Mouse (Mus musculus) limb, embryonic 14.5 days (tissue): ENCODE data around the gene Accsl. TPM values are rescaled to one million over a fixed set of nuclear protein-coding genes. Genes with fewer than 3 reads are reported as not detected.

Source experiments
- ATAC-seq: fragments of 200-750 bp; cut with Nextera tagmentation; 2 replicates; pipeline ENCODE4 v1.8.0; 2017; ENCODE audit warnings: low read depth, moderate number of reproducible peaks, moderate TSS enrichment; ENCODE audit not compliant: low FRiP score
- DNase-seq: peaks from one replicate; pipeline ENCODE4 v3.0.0-alpha.2; 2015; ENCODE audit warnings: low spot score
- H3K27ac ChIP-seq: fragments of 300-500 bp; sonication (generic); replicated peaks from 2 replicates; pipeline ENCODE4 v1.5.1; 2014; ENCODE audit warnings: low read depth, mild to moderate bottlenecking, low read length, moderate library complexity, mixed read lengths
- H3K27me3 ChIP-seq: fragments of 300-500 bp; sonication (generic); 2 replicates; pipeline ENCODE4 v1.6.1; 2014; ENCODE audit warnings: low read length, mixed read lengths; ENCODE audit not compliant: control insufficient read depth, insufficient read depth
- H3K36me3 ChIP-seq: fragments of 300-500 bp; sonication (generic); 2 replicates; pipeline ENCODE4 v1.6.1; 2014; ENCODE audit warnings: mild to moderate bottlenecking, low read length, moderate library complexity, mixed read lengths; ENCODE audit not compliant: control insufficient read depth, insufficient read depth
- H3K4me1 ChIP-seq: fragments of 300-500 bp; sonication (generic); 2 replicates; pipeline ENCODE4 v1.6.1; 2014; ENCODE audit warnings: antibody characterized with exemption, low read length, mixed read lengths; ENCODE audit not compliant: control insufficient read depth, insufficient read depth
- H3K4me2 ChIP-seq: fragments of 300-500 bp; sonication (generic); replicated peaks from 2 replicates; pipeline ENCODE4 v1.6.1; 2014; ENCODE audit warnings: low read depth, mild to moderate bottlenecking, low read length, moderate library complexity; ENCODE audit not compliant: severe bottlenecking
- H3K4me3 ChIP-seq: fragments of 300-500 bp; sonication (generic); replicated peaks from 2 replicates; pipeline ENCODE4 v1.5.1; 2014; ENCODE audit warnings: low read length
- H3K9ac ChIP-seq: fragments of 300-500 bp; sonication (generic); 2 replicates; pipeline ENCODE4 v1.6.1; 2014; ENCODE audit warnings: mild to moderate bottlenecking, low read depth, low read length, moderate library complexity; ENCODE audit not compliant: severe bottlenecking
- H3K9me3 ChIP-seq: fragments of 300-500 bp; sonication (generic); 2 replicates; pipeline ENCODE4 v1.6.1; 2016; ENCODE audit warnings: low read length; ENCODE audit not compliant: control insufficient read depth
- POLR2A ChIP-seq: fragments of 200-500 bp; IDR thresholded peaks from 2 replicates; pipeline ENCODE4 v1.8.0; 2012; ENCODE audit warnings: inconsistent platforms, mild to moderate bottlenecking, moderate library complexity, borderline replicate concordance; ENCODE audit not compliant: insufficient read depth, insufficient read length; ENCODE audit errors: extremely low read depth
- WGBS: fragments of 180-500 bp; shearing (Covaris S2); extraction: QIAGEN DNeasy Blood & Tissue Kit; methylation state at CpG from one replicate; pipeline ENCODE4 v1.1.7; 2014; 5-methylcytosine and 5-hydroxymethylcytosine counted together
- polyA plus RNA-seq, 2 experiments: library from polyadenylated mRNA; depleted of rRNA in 1 of 2; stranded (reverse) in 1 of 2; unstranded in 1 of 2; fragments of >200 nt; fragmentation: Nextera tagmentation in 1 of 2; extraction: Ambion mirVana in 1 of 2; gene quantifications; 2 replicates each; pipeline versions ENCODE4 v1.2.1 to v1.2.3; 2012 to 2014

Accsl gene
- polyA plus RNA-seq, 2 experiments = 0.15 TPM; not detected in 1

GRCm38 (mm10) chr2:93890143-93890542, 21.2 kb upstream of the Accsl start:
- Histone ChIP-seq H3K27ac (no peak overlapping the region), H3K9me3 (no peaks in the 10 kb centered on the region), H3K9ac (no peak overlapping the region), H3K4me2 (no peak overlapping the region), H3K4me3 (no peak overlapping the region), H3K4me1 (peaks cover 9% of the 10 kb centered on the region), H3K36me3 (no peaks in the 10 kb centered on the region), H3K27me3 (no peaks in the 10 kb centered on the region)
- 71% methylated on average over 8 of the region's 8 CpGs for WGBS
- DNase-seq (no peak), ATAC-seq (no peak)
- no peak for TF ChIP-seq POLR2A

GRCm38 (mm10) chr2:93889071-93889470, 20.1 kb upstream of the Accsl start:
- Histone ChIP-seq H3K4me3 (no peak overlapping the region), H3K27me3 (no peaks in the 10 kb centered on the region), H3K9ac (no peak overlapping the region), H3K4me2 (no peak overlapping the region), H3K27ac (no peak overlapping the region), H3K4me1 (peaks cover 9% of the 10 kb centered on the region), H3K9me3 (no peaks in the 10 kb centered on the region), H3K36me3 (no peaks in the 10 kb centered on the region)
- WGBS = 85% methylated on average over 7 of the region's 7 CpGs
- ATAC-seq = no peak
- no peak for DNase-seq
- no peak for TF ChIP-seq POLR2A

- no peaks in the 10 kb centered on the region for H3K36me3 ChIP-seq
- H3K9me3 ChIP-seq = no peaks in the 10 kb centered on the region
- no peak overlapping the region for H3K4me2 ChIP-seq
- H3K27ac ChIP-seq = no peak overlapping the region
- no peak overlapping the region for H3K4me3 ChIP-seq
- no peaks in the 10 kb centered on the region for H3K27me3 ChIP-seq
- no peak for TF ChIP-seq POLR2A
- no peak for ATAC-seq
- peaks cover 9% of the 10 kb centered on the region for H3K4me1 ChIP-seq
- 86% methylated on average over 6 of the region's 6 CpGs for WGBS
- no peak overlapping the region for H3K9ac ChIP-seq
- no peak for DNase-seq
Measured at GRCm38 (mm10) chr2:93888366-93888765, 19.4 kb upstream of the Accsl start.

GRCm38 (mm10) chr2:93887273-93887672, 18.3 kb upstream of the Accsl start:
- ATAC-seq (no peak), DNase-seq (no peak)
- Histone ChIP-seq H3K4me3 (no peak overlapping the region), H3K27me3 (no peaks in the 10 kb centered on the region), H3K36me3 (no peaks in the 10 kb centered on the region), H3K4me1 (peaks cover 9% of the 10 kb centered on the region), H3K9me3 (no peaks in the 10 kb centered on the region), H3K27ac (no peak overlapping the region), H3K4me2 (no peak overlapping the region), H3K9ac (no peak overlapping the region)
- TF ChIP-seq POLR2A = no peak
- WGBS = 69% methylated on average over 11 of the region's 11 CpGs

- Histone ChIP-seq H3K36me3 (no peaks in the 10 kb centered on the region), H3K27ac (no peak overlapping the region), H3K4me2 (no peak overlapping the region), H3K9ac (no peak overlapping the region), H3K9me3 (no peaks in the 10 kb centered on the region), H3K4me3 (no peak overlapping the region), H3K27me3 (no peaks in the 10 kb centered on the region), H3K4me1 (peaks cover under 1% of the 10 kb centered on the region; the same call in 1 of the 2 replicates)
- ATAC-seq = no peak
- 47% methylated on average over 10 of the region's 10 CpGs for WGBS
- DNase-seq = no peak
- no peak for TF ChIP-seq POLR2A
Measured at GRCm38 (mm10) chr2:93886013-93886794, 17.2 kb upstream of the Accsl start.
